In genomic region chr8:10164959-10165358, GRCm38 (mm10) we compare ENCODE assay signal across 23 mouse cellular contexts. TPM values are rescaled to one million over a fixed set of nuclear protein-coding genes. Genes with fewer than 3 reads are reported as not detected.
DNase-seq lines count a peak whose midpoint lies in the region; ATAC-seq and TF ChIP-seq lines count a peak whose summit lies in the region.
"Had no signal": no experiment of that assay in that cellular context is flagged by ENCODE, and none has a peak within 500 bp of the region (broad histone marks: within the 10 kb centered on the region; RNA-seq: fewer than 3 reads in every experiment).

No protein-coding gene starts in this region.

- H3K27ac ChIP-seq in hindbrain, postnatal 0 days = no peak overlapping the region
- H3K27ac ChIP-seq in hindbrain, embryonic 16.5 days (ENCODE audit: low read depth, low read length) = no peak overlapping the region
- H3K27ac ChIP-seq in midbrain, embryonic 11.5 days (ENCODE audit: low read depth, low read length) = no peak overlapping the region
- no peak overlapping the region for H3K27ac ChIP-seq in midbrain, embryonic 10.5 days (replicated peaks)
- H3K27ac ChIP-seq: embryonic facial prominence, embryonic 15.5 days; forebrain, embryonic 10.5 days; gastrocnemius, adult 2 months; heart, embryonic 13.5 days; hindbrain, embryonic 15.5 days had no signal

- H3K27me3 ChIP-seq in hindbrain, postnatal 0 days (ENCODE audit: insufficient read depth, low read length) = no peaks in the 10 kb centered on the region
- H3K27me3 ChIP-seq in hindbrain, embryonic 16.5 days (replicated peaks; ENCODE audit: control insufficient read depth, insufficient read depth, low read length) = no peaks in the 10 kb centered on the region
- H3K27me3 ChIP-seq in midbrain, embryonic 11.5 days (ENCODE audit: control insufficient read depth, insufficient read depth, low read length) = no peaks in the 10 kb centered on the region
- H3K27me3 ChIP-seq in midbrain, embryonic 10.5 days (ENCODE audit: low read depth, poor library complexity, severe bottlenecking) = no peaks in the 10 kb centered on the region
- H3K27me3 ChIP-seq: embryonic facial prominence, embryonic 15.5 days; hindbrain, embryonic 15.5 days had no signal

- peak; percentile 50 for TF ChIP-seq CTCF in hindbrain, postnatal 0 days (IDR thresholded peaks at IDR 0.05; ENCODE audit: low read depth)

- no peak for ATAC-seq in hindbrain, postnatal 0 days
- ATAC-seq in hindbrain, embryonic 16.5 days = no peak
- no peak for ATAC-seq in midbrain, embryonic 11.5 days (ENCODE audit: low FRiP score)
- ATAC-seq: forebrain, embryonic 14.5 days had no signal

- peak; percentile 40 for DNase-seq in hindbrain, postnatal 0 days (ENCODE audit: low spot score)
- DNase-seq in midbrain, embryonic 11.5 days (ENCODE audit: low spot score, missing footprints) = peak; percentile 47
- DNase-seq in midbrain, embryonic 10.5 days (ENCODE audit: low spot score) = no peak
- DNase-seq in brain, adult 2 months (ENCODE audit: low read depth, low spot score) = peak; percentile 61
- DNase-seq in telencephalon, adult 2 months (ENCODE audit: low read depth, low spot score) = peak; percentile 49
- DNase-seq in cerebellum, adult 9-11 months = no peak
- DNase-seq: adrenal gland, postnatal 10 days; cerebellum, adult 11-12 months; cerebellum, adult 9-10 months; cerebellum, postnatal 36 days; embryo, embryonic 11 days; gastrocnemius, adult 2 months; gastrocnemius, postnatal 25 days; heart, postnatal 36 days had no signal

- no peaks in the 10 kb centered on the region for H3K36me3 ChIP-seq in hindbrain, postnatal 0 days (ENCODE audit: insufficient read depth, low read length)
- H3K36me3 ChIP-seq in hindbrain, embryonic 16.5 days (ENCODE audit: control insufficient read depth, insufficient read depth, low read length) = no peaks in the 10 kb centered on the region
- H3K36me3 ChIP-seq in midbrain, embryonic 11.5 days (ENCODE audit: control insufficient read depth, insufficient read depth, low read length) = no peaks in the 10 kb centered on the region
- H3K36me3 ChIP-seq in midbrain, embryonic 10.5 days = no peaks in the 10 kb centered on the region
- H3K36me3 ChIP-seq: embryonic facial prominence, embryonic 15.5 days; forebrain, embryonic 10.5 days; heart, embryonic 13.5 days; hindbrain, embryonic 15.5 days had no signal

- H3K4me1 ChIP-seq in hindbrain, postnatal 0 days (ENCODE audit: insufficient read depth, low read length) = no peaks in the 10 kb centered on the region
- H3K4me1 ChIP-seq in hindbrain, embryonic 16.5 days (ENCODE audit: control insufficient read depth, insufficient read depth, low read depth, low read length) = no peaks in the 10 kb centered on the region
- H3K4me1 ChIP-seq in midbrain, embryonic 11.5 days (ENCODE audit: control insufficient read depth, insufficient read depth, low read length) = no peaks in the 10 kb centered on the region
- peaks cover 2% of the 10 kb centered on the region; the same call in 1 of the 2 replicates for H3K4me1 ChIP-seq in midbrain, embryonic 10.5 days
- H3K4me1 ChIP-seq: embryonic facial prominence, embryonic 15.5 days; forebrain, embryonic 10.5 days; hindbrain, embryonic 15.5 days had no signal

- H3K9me3 ChIP-seq in hindbrain, postnatal 0 days (ENCODE audit: low read length) = no peaks in the 10 kb centered on the region
- no peaks in the 10 kb centered on the region for H3K9me3 ChIP-seq in hindbrain, embryonic 16.5 days (ENCODE audit: control insufficient read depth, low read length)
- H3K9me3 ChIP-seq in midbrain, embryonic 11.5 days (ENCODE audit: control insufficient read depth, low read length) = no peaks in the 10 kb centered on the region
- H3K9me3 ChIP-seq in midbrain, embryonic 10.5 days (replicated peaks) = no peaks in the 10 kb centered on the region
- H3K9me3 ChIP-seq: embryonic facial prominence, embryonic 15.5 days; forebrain, embryonic 10.5 days; heart, embryonic 13.5 days; hindbrain, embryonic 15.5 days had no signal

- 42% methylated on average over 2 of the region's 2 CpGs for whole genome bisulfite sequencing in hindbrain, postnatal 0 days
- WGBS in hindbrain, embryonic 16.5 days = 70% methylated on average over 2 of the region's 2 CpGs
- WGBS in midbrain, embryonic 11.5 days = 83% methylated on average over 2 of the region's 2 CpGs
- 83% methylated on average over 2 of the region's 2 CpGs for WGBS in midbrain, embryonic 10.5 days

- no peak overlapping the region for H3K9ac ChIP-seq in hindbrain, postnatal 0 days (replicated peaks; ENCODE audit: low read length)
- H3K9ac ChIP-seq in hindbrain, embryonic 16.5 days (ENCODE audit: low read depth, low read length) = no peak overlapping the region
- H3K9ac ChIP-seq in midbrain, embryonic 11.5 days (ENCODE audit: low read length) = no peak overlapping the region
- H3K9ac ChIP-seq: embryonic facial prominence, embryonic 15.5 days; heart, embryonic 13.5 days; hindbrain, embryonic 15.5 days had no signal

- H3K4me3 ChIP-seq in hindbrain, postnatal 0 days (ENCODE audit: low read length) = no peak overlapping the region
- H3K4me3 ChIP-seq in hindbrain, embryonic 16.5 days (ENCODE audit: low read length) = no peak overlapping the region
- H3K4me3 ChIP-seq in midbrain, embryonic 11.5 days (ENCODE audit: low read depth, low read length) = no peak overlapping the region
- no peak overlapping the region for H3K4me3 ChIP-seq in midbrain, embryonic 10.5 days
- H3K4me3 ChIP-seq: embryonic facial prominence, embryonic 15.5 days; erythroblast, embryonic 14.5 days; forebrain, embryonic 10.5 days; gastrocnemius, adult 2 months; heart, embryonic 13.5 days; hindbrain, embryonic 15.5 days had no signal

- H3K4me2 ChIP-seq in hindbrain, postnatal 0 days (ENCODE audit: low read depth, low read length) = no peak overlapping the region
- no peak overlapping the region for H3K4me2 ChIP-seq in hindbrain, embryonic 16.5 days (ENCODE audit: low read length)
- H3K4me2 ChIP-seq in midbrain, embryonic 11.5 days = no peak overlapping the region
- H3K4me2 ChIP-seq: embryonic facial prominence, embryonic 15.5 days; heart, embryonic 13.5 days; hindbrain, embryonic 15.5 days had no signal

RNA-seq across cellular contexts. Expression of gene Myo16, which starts 11.2 kb away (rescaled TPM):
- 71.2 and 71.8 TPM in 2 replicates for total RNA-seq in hindbrain, postnatal 0 days (2014; rRNA removed)
- polyA plus RNA-seq in hindbrain, postnatal 0 days (2015; fragmentation: Nextera tagmentation; extraction: Ambion mirVana) = 8.1 and 8.7 TPM in 2 replicates
- polyA plus RNA-seq in hindbrain, embryonic 16.5 days (2015; fragmentation: Nextera tagmentation; extraction: Ambion mirVana) = 4.6 and 6.1 TPM in 2 replicates
- 2.7 and 3.0 TPM in 2 replicates for polyA plus RNA-seq in midbrain, embryonic 11.5 days (2014; fragmentation: Nextera tagmentation; extraction: Ambion mirVana)
- polyA plus RNA-seq in midbrain, embryonic 10.5 days (2016; fragmentation: Nextera tagmentation; extraction: Ambion mirVana) = 2.5 and 3.1 TPM in 2 replicates
- total RNA-seq: granulocyte monocyte progenitor cell, adult 5-6 weeks had no signal
- polyA plus RNA-seq: erythroblast, embryonic 14.5 days; heart, postnatal 0 days had no signal

Comparison
In these comparisons a context has a peak if more than half of its experiments do, and no peak if none do; other contexts are left out.
1. DNase-seq: peak in hindbrain, postnatal 0 days (single experiment), midbrain, embryonic 11.5 days (single experiment), brain, adult 2 months (single experiment) and telencephalon, adult 2 months (single experiment); none in midbrain, embryonic 10.5 days (single experiment) and cerebellum, adult 9-11 months (single experiment).